Mouse (Mus musculus) myocyte (in vitro differentiated cells): ENCODE data around the gene Slc39a8. TPM values are rescaled to one million over a fixed set of nuclear protein-coding genes. Genes with fewer than 3 reads are reported as not detected.
A peak's percentile ranks its signal among the peaks of the same experiment; 100 is the strongest.

ENCODE experiments used
- H3K27me3 ChIP-seq: one replicate; pipeline ENCODE4 v1.6.1; 2011; ENCODE audit not compliant: control insufficient read depth, insufficient read depth, insufficient read length
- H3K36me3 ChIP-seq: one replicate; pipeline ENCODE4 v1.6.1; 2011; ENCODE audit not compliant: control insufficient read depth, insufficient read depth
- H3K4me2 ChIP-seq: one replicate; pipeline ENCODE4 v1.6.1; 2011; ENCODE audit warnings: low read depth, control low read depth
- H3K4me3 ChIP-seq: one replicate; pipeline ENCODE4 v1.5.1; 2011; ENCODE audit warnings: mild to moderate bottlenecking, control low read depth, moderate library complexity
- H3K79me2 ChIP-seq: one replicate; pipeline ENCODE4 v1.6.1; 2011; ENCODE audit not compliant: control insufficient read depth, insufficient read depth
- H3ac ChIP-seq: one replicate; pipeline ENCODE4 v1.6.1; 2011; ENCODE audit not compliant: control insufficient read depth, insufficient read length
- CEBPB ChIP-seq: IDR thresholded peaks from 2 replicates; pipeline ENCODE4 v1.6.1; 2011; ENCODE audit warnings: mild to moderate bottlenecking, moderate library complexity; ENCODE audit not compliant: poor library complexity, insufficient read depth, severe bottlenecking
- E2F4 ChIP-seq: IDR thresholded peaks from one replicate; pipeline ENCODE4 v1.6.1; 2011; ENCODE audit warnings: mild to moderate bottlenecking, control low read depth, moderate library complexity; ENCODE audit not compliant: insufficient read depth
- MAX ChIP-seq: IDR thresholded peaks from one replicate; pipeline ENCODE4 v1.6.1; 2011; ENCODE audit warnings: low read depth, mild to moderate bottlenecking, control low read depth
- MYOD1 ChIP-seq, 3 experiments: IDR thresholded peaks; one replicate each; pipeline ENCODE4 v1.6.1; 2011; ENCODE audit warnings: control low read depth in 2 of 3, low read depth in 2 of 3, mild to moderate bottlenecking in 2 of 3, moderate library complexity in 1 of 3; ENCODE audit not compliant: insufficient read length in 2 of 3, control insufficient read depth in 1 of 3
- MYOG ChIP-seq, 3 experiments: IDR thresholded peaks; one replicate each; pipeline ENCODE4 v1.6.1; 2011; ENCODE audit warnings: control low read depth in 2 of 3, low read depth in 2 of 3, mild to moderate bottlenecking in 2 of 3; ENCODE audit not compliant: insufficient read length in 2 of 3, control insufficient read depth in 1 of 3, insufficient read depth in 1 of 3
- POLR2A ChIP-seq: IDR thresholded peaks from one replicate; pipeline ENCODE4 v1.6.1; 2011; ENCODE audit warnings: low read depth, mild to moderate bottlenecking, control low read depth, moderate library complexity; ENCODE audit not compliant: insufficient read length
- POLR2AphosphoS2 ChIP-seq: IDR thresholded peaks from one replicate; pipeline ENCODE4 v1.6.1; 2011; ENCODE audit warnings: low read depth, control low read depth; ENCODE audit not compliant: insufficient read length
- REST ChIP-seq: IDR thresholded peaks from one replicate; pipeline ENCODE4 v1.6.1; 2011; ENCODE audit warnings: mild to moderate bottlenecking, control low read depth, moderate library complexity; ENCODE audit not compliant: insufficient read depth, insufficient read length
- SRF ChIP-seq: IDR thresholded peaks from one replicate; pipeline ENCODE4 v1.6.1; 2011; ENCODE audit warnings: low read depth; ENCODE audit not compliant: control insufficient read depth, insufficient read length
- TCF12 ChIP-seq: IDR thresholded peaks from one replicate; pipeline ENCODE4 v1.6.1; 2011; ENCODE audit warnings: mild to moderate bottlenecking, control low read depth; ENCODE audit not compliant: poor library complexity, insufficient read depth, severe bottlenecking
- TCF3 ChIP-seq: IDR thresholded peaks from one replicate; pipeline ENCODE4 v1.6.1; 2011; ENCODE audit warnings: low read depth, control low read depth; ENCODE audit not compliant: insufficient read length
- USF1 ChIP-seq: IDR thresholded peaks from one replicate; pipeline ENCODE4 v1.6.1; 2011; ENCODE audit warnings: low read depth, mild to moderate bottlenecking, control low read depth, moderate library complexity
- polyA plus RNA-seq: library from polyadenylated mRNA; unstranded; fragments of >200 nt; fragmentation: generic; extraction: Trizol; gene quantifications from one replicate; pipeline ENCODE4 v1.2.1, GENCODE M21; 2012; ENCODE audit warnings: missing spikeins

Slc39a8 gene
- polyA plus RNA-seq: 0.96 TPM

DNA sequence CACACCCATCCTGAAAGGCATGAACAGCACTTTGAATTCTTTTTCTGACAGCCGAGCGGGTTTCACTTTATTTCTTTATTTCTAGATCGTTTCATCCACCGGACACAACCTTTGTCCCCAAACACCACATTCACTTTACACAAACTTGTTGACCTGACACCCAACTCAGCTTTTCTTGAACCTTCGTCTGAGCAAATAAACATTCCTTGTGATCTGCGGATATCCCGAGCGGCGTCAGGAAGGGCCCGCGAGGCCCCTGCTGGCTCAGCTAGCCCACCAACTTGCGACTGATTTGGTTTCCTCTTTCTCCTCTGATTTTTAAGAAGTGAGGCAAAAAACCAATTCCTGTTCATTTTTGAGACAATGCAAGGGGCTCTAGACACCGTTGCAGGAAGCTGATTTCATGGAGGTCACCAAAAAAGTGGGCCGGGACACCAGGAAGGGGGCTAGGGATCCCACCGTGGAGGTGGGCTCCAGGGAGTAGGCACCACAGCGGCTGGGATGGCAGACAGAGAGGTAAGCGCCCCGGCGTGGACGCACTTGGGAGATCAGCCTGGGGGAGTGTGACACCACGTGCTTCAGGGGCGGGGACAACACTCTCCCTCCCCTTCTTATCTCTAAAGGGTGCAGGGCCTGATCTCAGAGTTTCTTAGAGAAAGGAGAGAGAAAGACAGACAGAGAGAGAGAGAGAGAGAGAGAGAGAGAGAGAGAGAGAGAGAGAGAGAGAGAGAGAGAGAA lies at the start of gene Slc39a8:
TSS of gene Slc39a8 (plus strand) at position 264 of the 738 bp plus-strand sequence.
- peak within 1 kb of the TSS; percentile 37 for H3ac ChIP-seq

GRCm38 (mm10) chr3:135785065-135785464 lies 40.0 kb upstream of the Slc39a8 start:
- H3K27me3 ChIP-seq: peaks cover 19% of the 10 kb centered on the region
- H3K4me2 ChIP-seq: no peak overlapping the region
- no peaks in the 10 kb centered on the region for H3K79me2 ChIP-seq
- H3ac ChIP-seq: no peak overlapping the region
- no peak for TF ChIP-seq TCF3
- no peak for TF ChIP-seq MAX
- TF ChIP-seq USF1: no peak
- TF ChIP-seq REST: no peak
- no peak for TF ChIP-seq CEBPB
- no peak for TF ChIP-seq MYOG (IDR thresholded peaks at IDR 0.05; ENCODE audit: control insufficient read depth in 1 of 3, insufficient read depth in 1 of 3, insufficient read length in 2 of 3, low read depth in 2 of 3)
- no peak for TF ChIP-seq POLR2A
- no peak for TF ChIP-seq MYOD1 (IDR thresholded peaks at IDR 0.05; ENCODE audit: control insufficient read depth in 1 of 3, insufficient read length in 2 of 3, low read depth in 2 of 3)
- no peak for TF ChIP-seq POLR2AphosphoS2
- TF ChIP-seq SRF: no peak
- H3K36me3 ChIP-seq: no peaks in the 10 kb centered on the region
- H3K4me3 ChIP-seq: no peak overlapping the region

More for the DNA sequence above, at the start of gene Slc39a8:
- H3K4me2 ChIP-seq: peak within 1 kb of the TSS; percentile 100
- no peak for TF ChIP-seq SRF
- TF ChIP-seq POLR2A: peak; percentile 70
- TF ChIP-seq REST: no peak
- peak; percentile 81 for TF ChIP-seq USF1
- no peak for TF ChIP-seq MAX
- TF ChIP-seq POLR2AphosphoS2: peak; percentile 52
- no peaks in the 10 kb centered on the region for H3K27me3 ChIP-seq
- H3K4me3 ChIP-seq: peak within 1 kb of the TSS; percentile 33
- no peaks in the 10 kb centered on the region for H3K36me3 ChIP-seq
- H3K79me2 ChIP-seq: no peaks in the 10 kb centered on the region

DNA sequence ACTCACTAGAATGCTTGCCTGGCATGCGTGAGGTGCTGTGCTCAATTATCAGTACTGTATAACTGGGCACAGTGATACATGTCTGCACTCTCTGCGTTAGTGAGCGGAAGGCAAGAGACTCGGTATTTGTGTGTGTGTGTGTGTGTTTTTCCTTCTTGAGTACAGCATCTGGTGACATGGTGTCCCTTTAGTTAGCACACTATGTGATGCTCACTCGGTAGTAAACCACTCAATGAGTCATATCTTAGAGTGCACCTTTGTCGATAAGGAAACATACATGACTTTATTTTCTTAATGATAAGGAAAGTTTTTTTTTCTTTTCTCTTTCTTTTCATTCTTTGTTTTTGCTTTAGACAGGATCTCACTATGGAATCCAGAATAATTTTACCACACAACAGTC lies 29.0 kb upstream of the Slc39a8 start:
- no peaks in the 10 kb centered on the region for H3K36me3 ChIP-seq
- no peaks in the 10 kb centered on the region for H3K79me2 ChIP-seq
- no peak overlapping the region for H3ac ChIP-seq
- TF ChIP-seq TCF3 (no peak), E2F4 (no peak), MYOG (IDR thresholded peaks at IDR 0.05; ENCODE audit: control insufficient read depth in 1 of 3, insufficient read depth in 1 of 3, insufficient read length in 2 of 3, low read depth in 2 of 3) (no peak), POLR2AphosphoS2 (no peak), REST (no peak), SRF (no peak), MAX (no peak)
- H3K4me3 ChIP-seq: no peak overlapping the region
- no peak overlapping the region for H3K4me2 ChIP-seq
- no peaks in the 10 kb centered on the region for H3K27me3 ChIP-seq

DNA sequence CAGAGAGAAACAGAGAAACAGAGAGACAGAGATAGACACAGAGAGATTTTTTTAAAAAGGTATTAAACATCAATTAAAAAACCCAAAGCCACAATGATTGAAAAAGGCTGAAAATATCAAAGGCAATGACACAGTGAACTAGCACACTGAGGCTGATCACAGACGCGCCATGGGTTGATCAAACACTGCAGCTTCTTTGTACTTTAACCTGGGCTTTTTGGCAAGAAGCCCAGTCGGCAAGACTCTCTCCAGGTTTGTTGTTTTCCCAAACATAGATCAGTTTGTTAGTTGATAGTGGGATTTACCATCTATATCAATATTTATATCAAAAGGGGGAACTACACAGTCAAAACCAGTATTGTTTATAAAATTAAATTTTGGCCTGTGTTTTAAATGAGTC lies 26.8 kb upstream of the Slc39a8 start:
- H3K4me3 ChIP-seq: no peak overlapping the region
- no peaks in the 10 kb centered on the region for H3K27me3 ChIP-seq
- no peak for TF ChIP-seq POLR2A
- no peak for TF ChIP-seq TCF12
- TF ChIP-seq REST: no peak
- TF ChIP-seq CEBPB: no peak
- TF ChIP-seq E2F4: no peak
- no peak for TF ChIP-seq SRF
- no peak for TF ChIP-seq POLR2AphosphoS2
- no peak for TF ChIP-seq MYOG (IDR thresholded peaks at IDR 0.05; ENCODE audit: control insufficient read depth in 1 of 3, insufficient read depth in 1 of 3, insufficient read length in 2 of 3, low read depth in 2 of 3)
- no peak for TF ChIP-seq MAX
- no peak for TF ChIP-seq TCF3
- no peak for TF ChIP-seq USF1
- no peak for TF ChIP-seq MYOD1 (IDR thresholded peaks at IDR 0.05; ENCODE audit: control insufficient read depth in 1 of 3, insufficient read length in 2 of 3, low read depth in 2 of 3)
- no peaks in the 10 kb centered on the region for H3K36me3 ChIP-seq
- no peak overlapping the region for H3ac ChIP-seq
- H3K4me2 ChIP-seq: no peak overlapping the region
- no peaks in the 10 kb centered on the region for H3K79me2 ChIP-seq

DNA sequence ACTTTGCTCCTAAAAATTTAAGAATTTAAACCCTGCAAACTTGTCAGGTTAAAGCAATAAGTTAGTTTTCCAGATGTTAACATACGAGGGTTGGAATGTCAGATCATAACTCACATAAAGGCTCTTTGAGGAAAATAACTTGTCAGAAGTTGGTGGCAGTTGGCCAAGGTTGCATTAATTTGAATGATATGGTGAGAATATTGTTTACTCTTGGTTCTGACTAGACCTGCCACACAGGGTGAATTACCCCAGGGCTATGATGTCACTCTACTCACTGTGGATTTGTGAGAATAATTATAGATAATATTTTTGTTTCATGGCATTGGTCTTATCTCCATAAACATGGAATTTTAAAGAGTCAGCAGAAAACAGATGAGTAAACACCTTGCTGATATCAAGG lies 26.4 kb upstream of the Slc39a8 start:
- H3K36me3 ChIP-seq: no peaks in the 10 kb centered on the region
- no peaks in the 10 kb centered on the region for H3K79me2 ChIP-seq
- H3K27me3 ChIP-seq: no peaks in the 10 kb centered on the region
- no peak overlapping the region for H3K4me3 ChIP-seq
- TF ChIP-seq MYOD1 (IDR thresholded peaks at IDR 0.05; ENCODE audit: control insufficient read depth in 1 of 3, insufficient read length in 2 of 3, low read depth in 2 of 3) (no peak), USF1 (no peak), E2F4 (no peak), MAX (no peak), POLR2AphosphoS2 (no peak), MYOG (IDR thresholded peaks at IDR 0.05; ENCODE audit: control insufficient read depth in 1 of 3, insufficient read depth in 1 of 3, insufficient read length in 2 of 3, low read depth in 2 of 3) (no peak), REST (no peak), CEBPB (no peak), TCF3 (no peak), TCF12 (no peak), SRF (no peak), POLR2A (no peak)
- H3ac ChIP-seq: no peak overlapping the region
- H3K4me2 ChIP-seq: no peak overlapping the region
